Mouse (Mus musculus): ENCODE data around the gene Stag3.

Stag3 gene

DNA sequence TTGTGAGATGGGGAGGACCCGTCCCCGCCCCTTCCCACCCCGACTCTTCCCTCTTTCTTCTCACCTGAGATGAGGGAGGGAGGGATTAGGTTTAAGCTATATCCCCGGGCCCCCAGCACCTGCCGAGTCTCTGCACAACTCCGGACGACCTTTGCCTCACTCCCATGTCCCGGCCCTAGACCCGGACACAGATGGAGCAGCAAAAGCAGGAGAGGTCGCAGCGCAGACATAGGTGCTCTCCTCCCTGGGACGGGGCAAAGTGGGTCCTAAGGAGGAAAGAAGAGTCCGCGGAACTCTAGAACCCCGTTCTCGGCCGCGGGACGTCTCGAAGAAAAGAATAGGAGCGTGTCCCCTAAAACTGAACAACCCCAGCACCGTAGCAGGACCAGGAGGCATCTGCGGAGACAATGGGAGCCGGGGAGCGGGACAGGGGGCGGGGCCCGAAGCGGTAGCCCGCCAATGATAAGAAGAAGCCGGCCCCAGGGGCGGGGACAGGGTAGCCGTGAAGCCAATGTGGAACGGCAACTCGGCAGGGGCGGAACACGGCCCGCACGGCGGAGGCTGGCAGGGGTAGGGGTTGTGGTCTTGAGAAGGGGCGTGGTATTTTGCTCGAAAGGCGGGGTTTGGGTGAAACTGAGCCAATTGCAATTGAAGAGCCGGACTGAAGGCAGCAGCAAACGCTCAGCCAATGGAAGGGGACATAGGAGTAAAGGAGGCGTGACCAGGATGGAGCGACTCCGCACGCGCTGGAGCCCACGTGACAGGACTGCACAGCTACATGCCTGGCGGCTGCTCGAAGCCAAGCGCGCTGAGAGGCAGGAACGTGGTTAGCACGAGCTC lies at the start of gene Stag3, which contains the start of the genes Gm43720 and Gpc2:
TSS of gene Stag3 (plus strand) at position 656 of the 840 bp plus-strand sequence.
TSS of gene Gm43720 (minus strand) at position 374 of the 840 bp plus-strand sequence.
TSS of gene Gpc2 (minus strand) at position 421 of the 840 bp plus-strand sequence.
- peak; percentile 100 for DNase-seq (ENCODE audit: low read depth, low spot score)

DNA sequence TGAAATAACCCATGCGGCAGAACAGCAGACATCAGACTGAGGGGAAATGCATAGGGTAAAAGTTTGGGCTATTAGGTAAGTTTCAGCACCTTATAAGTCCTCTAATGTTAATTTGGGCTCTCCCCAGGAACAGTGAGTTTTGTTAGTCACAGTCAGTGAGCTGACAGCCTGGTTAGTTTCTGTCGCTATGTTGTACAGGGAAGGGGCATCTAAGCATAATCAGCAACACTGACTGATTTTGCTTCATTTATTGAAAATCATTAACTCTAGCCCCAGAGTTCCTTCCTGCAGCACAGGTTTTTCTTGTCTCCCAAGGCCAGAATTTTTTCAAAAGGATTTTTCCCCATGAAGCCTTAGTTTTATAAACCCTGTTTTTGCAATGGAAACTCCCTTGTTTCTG lies 46.3 kb upstream of the Stag3 start:
- DNase-seq (ENCODE audit: low read depth, low spot score): no peak

DNA sequence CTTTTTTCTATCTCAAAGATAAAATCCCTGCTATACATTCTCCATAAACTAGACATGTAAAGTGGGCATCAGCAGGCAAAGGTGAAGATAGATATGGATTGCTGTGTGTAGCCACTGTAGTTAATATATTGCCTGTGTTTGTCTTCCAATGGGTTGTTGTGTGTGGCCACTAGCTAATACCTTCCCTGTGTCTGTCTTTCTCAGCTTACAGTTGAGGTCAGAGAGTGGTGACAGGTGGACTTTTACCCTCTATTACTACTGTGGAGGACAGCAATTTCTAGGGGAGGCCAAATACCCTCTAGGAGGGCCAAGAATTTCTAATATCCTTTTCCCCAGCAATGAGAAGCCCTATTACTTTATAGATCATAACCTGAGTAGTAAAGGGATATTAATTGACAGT lies 45.8 kb upstream of the Stag3 start:
- DNase-seq (ENCODE audit: low read depth, low spot score): no peak

DNA sequence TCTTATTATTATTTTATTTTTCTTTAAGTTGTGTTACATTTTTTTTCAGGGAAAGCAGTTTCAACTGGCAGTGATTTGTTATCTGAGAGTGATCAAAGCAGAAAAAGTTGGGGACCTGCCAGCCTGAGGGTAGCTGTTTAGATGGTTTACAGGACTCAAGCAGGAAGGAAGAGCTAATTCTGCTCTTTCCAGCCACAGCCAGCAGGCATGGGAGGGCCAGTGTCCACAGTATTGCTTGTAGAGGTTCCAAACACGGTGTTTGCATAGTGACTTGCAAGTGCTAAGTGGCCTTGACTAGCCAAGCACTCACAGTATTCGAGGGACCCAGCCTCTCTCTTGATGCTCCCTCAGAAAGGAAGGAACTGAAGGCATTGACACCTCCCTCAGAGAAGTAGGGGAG lies 38.5 kb upstream of the Stag3 start:
- DNase-seq (ENCODE audit: low read depth, low spot score): no peak

GRCm38 (mm10) chr5:138251144-138251543 lies 28.9 kb upstream of the Stag3 start:
- no peak for DNase-seq (ENCODE audit: low read depth, low spot score)

GRCm38 (mm10) chr5:138253061-138253460 lies 27.0 kb upstream of the Stag3 start:
- DNase-seq (ENCODE audit: low read depth, low spot score): peak; percentile 61

DNA sequence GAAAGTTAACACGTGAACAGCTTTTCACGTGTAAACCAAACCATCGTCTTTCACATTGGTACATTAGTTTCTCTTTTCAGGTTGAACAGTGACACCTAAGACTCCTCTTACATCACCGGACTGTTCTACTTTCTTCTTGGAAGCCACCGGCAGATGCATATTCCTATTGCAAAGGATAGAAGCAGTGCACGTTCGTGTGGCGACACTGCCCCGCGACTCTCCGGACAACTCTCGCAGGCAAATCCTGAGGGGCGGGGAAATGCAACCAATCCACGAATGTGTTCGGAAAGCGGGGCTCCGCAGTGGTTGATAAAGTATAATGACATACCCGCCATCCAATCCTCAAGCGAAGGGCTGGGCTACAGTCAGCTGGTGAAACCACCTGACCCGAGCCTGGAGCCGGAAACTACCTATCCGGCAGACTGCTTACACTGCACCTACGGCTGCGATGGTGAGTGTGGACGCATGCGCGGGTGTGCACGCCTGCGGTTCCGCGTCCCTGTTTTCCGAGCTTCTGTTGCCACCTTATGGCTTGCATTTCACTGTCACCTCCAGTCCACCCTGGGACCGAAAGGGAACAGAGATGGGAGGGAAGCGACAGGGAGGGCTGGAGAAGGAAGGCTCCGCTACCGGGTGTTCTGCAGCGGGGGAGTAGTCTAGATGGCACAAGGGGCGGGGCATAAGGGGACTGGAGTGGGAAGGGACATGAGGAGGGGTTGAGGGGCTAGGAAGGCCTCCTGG lies 24.5 kb upstream of the Stag3 start, which contains the start of gene Lamtor4:
TSS of gene Lamtor4 (plus strand) at position 130 of the 741 bp plus-strand sequence.
- peak; percentile 99 for DNase-seq (ENCODE audit: low read depth, low spot score)

DNA sequence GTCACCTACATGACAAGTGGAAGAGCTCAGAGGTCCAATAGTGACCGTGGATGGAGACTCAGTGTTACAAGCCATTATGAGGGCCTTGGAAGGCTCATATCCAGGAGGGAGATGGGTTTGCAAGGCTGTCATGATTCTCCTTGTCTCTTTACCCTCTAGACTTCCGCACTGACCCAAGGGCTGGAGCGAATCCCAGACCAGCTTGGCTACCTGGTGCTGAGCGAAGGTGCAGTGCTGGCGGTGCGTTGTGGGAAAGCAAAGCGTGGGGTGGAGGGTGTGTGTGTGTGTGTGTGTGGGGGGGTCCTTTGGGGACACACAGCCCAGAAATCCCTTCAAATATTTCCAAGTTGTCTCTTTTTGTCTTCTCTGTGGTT lies 24.0 kb upstream of the Stag3 start:
- no peak for DNase-seq (ENCODE audit: low read depth, low spot score)

DNA sequence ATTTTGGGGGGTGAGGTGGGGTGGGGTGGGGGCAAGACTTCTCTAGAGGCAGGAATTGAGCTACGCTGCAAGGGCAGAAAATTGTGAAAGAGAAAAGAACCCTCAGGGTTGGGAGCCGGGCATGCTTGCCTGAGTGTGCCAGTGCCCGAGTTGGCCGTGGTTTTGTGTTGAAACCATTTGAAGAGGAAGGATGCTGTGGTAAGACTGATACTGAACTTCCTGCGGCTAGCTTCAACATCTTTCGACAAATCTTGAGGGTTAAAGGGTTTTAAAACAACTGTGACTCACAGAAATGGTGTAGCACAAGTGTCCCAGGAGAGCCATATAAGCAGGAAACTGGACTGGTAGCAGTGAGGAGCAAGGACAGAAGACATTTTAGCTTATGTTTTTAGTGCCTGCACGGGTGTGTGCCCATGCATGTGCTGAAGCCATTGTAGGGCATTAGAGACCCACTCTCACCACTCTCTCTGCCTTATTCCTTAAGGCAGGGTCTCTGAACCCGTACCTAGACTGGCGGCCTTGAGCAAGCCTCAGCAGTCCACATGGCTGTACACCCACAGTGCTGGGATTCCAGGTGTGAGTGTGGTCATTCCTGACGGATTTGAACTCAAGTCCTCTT lies 23.0 kb upstream of the Stag3 start:
- DNase-seq (ENCODE audit: low read depth, low spot score): no peak

DNA sequence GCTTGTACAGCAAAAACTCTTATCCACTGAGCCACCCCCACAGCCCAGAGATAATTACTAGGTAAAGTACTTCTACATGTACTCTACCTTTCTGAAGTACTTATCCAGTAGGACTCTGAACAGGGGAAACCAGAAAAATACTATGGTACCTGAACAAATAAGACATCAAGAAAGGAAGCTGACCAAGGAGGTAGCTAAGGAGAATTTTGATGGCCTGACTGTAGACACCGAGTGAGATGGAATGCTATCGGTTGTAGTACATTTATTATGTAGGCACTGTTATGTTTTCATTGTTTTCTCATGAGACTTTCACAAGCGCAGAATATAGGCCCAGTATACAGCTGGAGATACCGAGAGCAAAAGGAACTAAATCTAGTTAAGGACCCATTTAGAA lies 22.5 kb upstream of the Stag3 start:
- no peak for DNase-seq (ENCODE audit: low read depth, low spot score)

- DNase-seq (ENCODE audit: low read depth, low spot score): peak; percentile 20
Observed at GRCm38 (mm10) chr5:138258078-138258477, 22.0 kb upstream of the Stag3 start.

DNA sequence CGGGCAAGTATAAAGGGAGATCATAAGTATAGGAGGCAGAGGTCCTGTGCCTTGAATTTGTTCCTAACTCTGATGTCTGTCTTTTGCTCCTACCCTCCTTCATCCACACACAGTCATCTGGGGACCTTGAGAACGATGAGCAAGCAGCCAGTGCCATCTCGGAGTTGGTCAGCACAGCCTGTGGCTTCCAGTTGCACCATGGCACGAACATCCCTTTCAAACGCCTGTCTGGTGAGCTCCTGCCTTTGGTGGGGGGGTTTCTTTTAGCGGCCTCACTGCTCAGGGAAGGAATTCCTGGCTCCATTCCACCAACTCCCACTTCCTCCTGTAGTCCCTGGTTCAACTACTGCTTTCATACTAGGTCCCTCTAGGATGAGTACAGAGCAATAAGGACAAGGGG lies 21.5 kb upstream of the Stag3 start:
- no peak for DNase-seq (ENCODE audit: low read depth, low spot score)

GRCm38 (mm10) chr5:138258993-138259392 lies 21.0 kb upstream of the Stag3 start:
- no peak for DNase-seq (ENCODE audit: low read depth, low spot score)

GRCm38 (mm10) chr5:138260051-138260450 lies 20.0 kb upstream of the Stag3 start:
- DNase-seq (ENCODE audit: low read depth, low spot score): no peak

DNA sequence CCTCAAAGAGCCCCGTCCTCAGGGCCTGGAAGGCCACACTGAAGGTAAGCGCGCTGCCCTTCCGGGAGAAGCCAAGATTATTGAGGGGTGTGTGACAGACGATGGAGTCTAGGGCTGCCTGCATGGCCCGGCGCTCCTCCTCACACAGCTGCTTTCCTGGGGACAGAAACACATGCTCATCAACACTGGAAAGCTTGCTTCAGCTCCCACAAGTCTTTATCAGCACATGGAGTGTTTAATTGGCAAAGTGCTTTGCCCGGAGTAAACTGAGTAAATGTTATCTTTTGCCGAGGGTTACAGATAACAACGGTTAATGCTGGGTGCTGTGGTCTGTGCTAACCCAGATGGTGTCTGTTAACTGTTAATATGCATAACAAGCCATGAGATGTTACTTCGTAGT lies 19.2 kb upstream of the Stag3 start:
- DNase-seq (ENCODE audit: low read depth, low spot score): no peak

DNA sequence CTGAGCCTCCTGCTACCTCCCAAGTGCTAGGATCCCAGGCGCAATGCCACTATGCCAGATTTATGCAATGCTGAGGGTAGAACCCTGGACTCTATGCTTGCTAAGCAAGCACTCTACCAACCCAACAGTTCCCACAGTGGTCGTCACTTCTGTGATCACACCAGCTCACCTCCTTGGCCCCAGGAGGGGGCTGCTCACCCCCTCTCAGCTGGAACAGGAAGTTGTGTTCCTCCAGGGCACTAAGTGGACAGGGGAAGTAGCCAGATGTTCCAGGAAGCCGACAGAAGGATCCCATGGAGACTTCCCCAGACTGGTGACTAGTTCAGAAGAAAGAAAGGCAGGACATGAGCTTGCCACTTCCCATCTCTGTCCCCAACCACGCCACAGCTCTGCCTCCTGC lies 18.0 kb upstream of the Stag3 start:
- no peak for DNase-seq (ENCODE audit: low read depth, low spot score)

DNA sequence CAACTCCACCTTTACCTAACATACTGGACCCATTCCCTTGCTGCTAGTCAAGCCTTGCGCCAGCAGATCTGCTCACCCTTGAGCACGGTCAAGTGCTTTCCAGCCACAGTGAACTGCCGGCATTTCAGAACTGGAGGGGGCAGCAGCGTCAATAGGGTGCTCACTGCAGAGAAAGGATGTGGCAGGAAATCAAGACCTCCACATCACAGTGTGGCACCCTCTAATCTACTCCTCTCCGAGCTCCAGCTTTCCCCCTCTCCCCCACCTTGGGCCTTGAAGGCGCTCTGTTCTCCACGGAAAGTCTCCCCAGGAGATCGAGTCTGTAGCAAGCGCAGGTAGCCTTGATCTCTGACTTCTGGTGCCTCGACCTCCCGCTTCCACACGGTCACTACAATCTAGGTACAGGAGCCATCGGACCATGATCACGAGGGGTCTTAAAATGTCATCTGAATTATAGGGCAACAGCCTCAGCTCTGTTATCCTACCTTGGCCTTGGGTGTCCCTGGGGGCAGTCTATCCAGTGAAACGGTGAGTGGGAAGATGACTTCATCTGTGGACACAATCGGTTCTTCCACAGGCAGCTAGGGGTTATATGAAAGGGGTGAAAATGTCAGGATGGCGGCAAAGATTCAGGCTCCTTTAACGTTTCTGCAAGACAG lies 17.3 kb upstream of the Stag3 start:
- no peak for DNase-seq (ENCODE audit: low read depth, low spot score)

DNA sequence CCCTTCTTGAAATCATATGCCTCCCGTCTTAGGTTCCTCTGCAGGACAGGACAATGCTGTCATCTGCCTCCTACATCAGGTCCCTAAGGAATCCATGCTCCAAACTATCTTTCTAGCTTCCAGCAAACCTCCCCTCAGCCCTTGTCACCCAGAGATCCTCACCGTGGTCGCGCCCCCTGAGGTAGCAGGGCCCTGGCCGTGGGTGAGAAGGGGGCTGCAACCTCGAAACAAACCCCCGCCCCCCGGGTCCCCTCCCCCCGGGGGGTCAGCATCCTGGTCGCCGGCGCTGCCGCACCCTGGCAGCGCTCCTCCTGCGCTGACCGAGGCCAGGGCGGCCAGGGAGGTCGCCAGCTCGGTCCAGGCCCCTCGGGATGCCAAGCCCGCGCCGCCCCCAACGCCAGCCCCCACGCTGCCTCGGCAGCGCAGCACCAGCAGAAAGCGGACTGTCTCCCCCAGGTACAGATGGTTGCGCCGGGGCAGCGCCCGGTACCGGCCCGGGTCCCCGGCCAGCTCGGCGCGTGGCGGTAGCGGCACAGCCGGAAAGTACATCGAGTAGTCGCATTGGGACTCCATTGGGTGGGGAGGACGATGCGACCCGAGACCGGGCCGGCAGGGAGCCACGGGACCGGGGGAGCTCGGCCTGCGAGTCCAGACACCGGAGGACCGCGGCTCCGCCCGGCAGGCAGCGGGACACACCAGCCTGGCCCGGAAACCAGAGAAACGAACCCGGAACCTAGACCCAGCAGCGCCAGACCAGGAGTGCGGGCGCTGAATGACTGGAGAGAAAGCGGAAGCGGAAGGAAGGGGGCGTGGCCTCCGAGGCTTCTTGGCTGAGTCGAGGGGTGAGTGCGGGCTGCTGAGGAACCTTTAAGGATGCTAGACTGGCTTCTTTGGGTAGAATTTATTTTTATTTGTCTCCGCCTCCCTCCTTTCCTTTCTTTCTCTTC lies 16.5 kb upstream of the Stag3 start, which contains the start of gene BC037034:
TSS of gene BC037034 (minus strand) at position 774 of the 947 bp plus-strand sequence.
- peak; percentile 95 for DNase-seq (ENCODE audit: low read depth, low spot score)

DNA sequence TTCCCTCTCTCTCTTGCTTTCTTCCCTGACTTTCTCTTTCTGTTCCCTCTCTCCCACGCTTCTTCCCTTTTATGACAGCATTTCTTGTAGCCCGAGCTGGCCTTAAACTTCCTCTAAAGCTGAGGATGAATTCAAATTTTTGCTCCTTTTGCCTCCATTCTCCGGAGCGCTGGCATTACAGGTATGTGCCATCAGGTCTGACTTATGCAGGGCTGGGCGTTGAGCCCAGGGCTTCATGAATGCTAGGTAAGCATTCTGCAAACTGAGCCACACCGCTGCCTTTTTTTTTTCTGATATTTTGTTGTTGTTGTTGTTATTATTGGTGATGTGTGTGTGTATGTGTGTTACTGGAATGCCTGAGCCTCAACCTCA lies 15.8 kb upstream of the Stag3 start:
- no peak for DNase-seq (ENCODE audit: low read depth, low spot score)

GRCm38 (mm10) chr5:138265712-138266111 lies 14.3 kb upstream of the Stag3 start:
- no peak for DNase-seq (ENCODE audit: low read depth, low spot score)

- DNase-seq (ENCODE audit: low read depth, low spot score): no peak
Observed at GRCm38 (mm10) chr5:138267114-138267513, 12.9 kb upstream of the Stag3 start.

All from R1 (cell line).